11 mouse cellular contexts compared by ENCODE assay signal in genomic region chr8:70173320-70173719, GRCm38 (mm10). TPM values are rescaled to one million over a fixed set of nuclear protein-coding genes. Genes with fewer than 3 reads are reported as not detected.
DNase-seq lines count a peak whose midpoint lies in the region; ATAC-seq and TF ChIP-seq lines count a peak whose summit lies in the region.
"Had no signal": no experiment of that assay in that cellular context is flagged by ENCODE, and none has a peak within 500 bp of the region (broad histone marks: within the 10 kb centered on the region; RNA-seq: fewer than 3 reads in every experiment).

No protein-coding gene starts in this region.

- TF ChIP-seq CTCF in MEL (IDR thresholded peaks at IDR 0.05 in 2 of 3, conservative IDR thresholded peaks at IDR 0.05 in 1 of 3; ENCODE audit: control insufficient read depth in 1 of 3, insufficient read depth in 1 of 3, low read depth in 2 of 3, low read length in 3 of 3, poor library complexity in 1 of 3, severe bottlenecking in 1 of 3): no peak
- TF ChIP-seq CTCF in liver, embryonic 14.5 days (IDR thresholded peaks at IDR 0.05; ENCODE audit: low read depth): no peak

- TF ChIP-seq RAD21 in MEL (IDR thresholded peaks at IDR 0.05; ENCODE audit: low read depth, low read length): no peak

- H3K4me1 ChIP-seq in hindbrain, embryonic 10.5 days (replicated peaks): peaks cover 29% of the 10 kb centered on the region
- no peaks in the 10 kb centered on the region for H3K4me1 ChIP-seq in hindbrain, embryonic 11.5 days (replicated peaks; ENCODE audit: control insufficient read depth, insufficient read depth, low read length)
- H3K4me1 ChIP-seq in MEL (ENCODE audit: control insufficient read depth in 1 of 2, insufficient read depth in 2 of 2, low read length in 2 of 2): peaks cover 7 to 17% of the 10 kb centered on the region in 2 experiments
- peaks cover 20% of the 10 kb centered on the region for H3K4me1 ChIP-seq in forebrain, embryonic 15.5 days
- H3K4me1 ChIP-seq in liver, embryonic 14.5 days (replicated peaks; ENCODE audit: control insufficient read depth in 2 of 2, insufficient read depth in 2 of 2, low read length in 1 of 2): peaks cover 21 to 37% of the 10 kb centered on the region in 2 experiments

- no peak overlapping the region for H3K4me2 ChIP-seq in hindbrain, embryonic 11.5 days (replicated peaks; ENCODE audit: low read depth, low read length)
- H3K4me2 ChIP-seq in forebrain, embryonic 15.5 days (replicated peaks): peak overlapping the region; percentile 47
- peak overlapping the region; percentile 76 for H3K4me2 ChIP-seq in liver, embryonic 14.5 days (ENCODE audit: low read depth)

- no peak for DNase-seq in hindbrain, embryonic 10.5 days (ENCODE audit: low spot score)
- no peak for DNase-seq in hindbrain, embryonic 11.5 days (ENCODE audit: low spot score)
- peak; percentile 37 for DNase-seq in MEL (ENCODE audit: low read depth, low spot score)
- DNase-seq in liver, embryonic 14.5 days (ENCODE audit: low read depth in 3 of 3, low spot score in 3 of 3): peak in 1 of 3 experiments; percentile 48
- no peak for DNase-seq in layer of hippocampus, postnatal 25 days (ENCODE audit: extremely low spot score in 1 of 2, low spot score in 1 of 2)
- no peak for DNase-seq in urinary bladder, adult 18-20 months (ENCODE audit: low spot score in 2 of 2)
- DNase-seq in left cerebral cortex, adult 11 months (ENCODE audit: low spot score): no peak
- DNase-seq: adrenal gland, postnatal 10 days; thymus, adult 2 months had no signal

- no peak for ATAC-seq in hindbrain, embryonic 11.5 days (ENCODE audit: low FRiP score)
- no peak for ATAC-seq in forebrain, embryonic 15.5 days (replicated peaks)
- ATAC-seq in liver, embryonic 14.5 days (ENCODE audit: insufficient read depth): peak; percentile 34; the same call in 1 of the 2 replicates

- no peak overlapping the region for H3K9ac ChIP-seq in hindbrain, embryonic 11.5 days (ENCODE audit: low read depth, low read length)
- peak overlapping the region; percentile 17 for H3K9ac ChIP-seq in MEL (ENCODE audit: control insufficient read depth, low read depth, low read length, poor library complexity, severe bottlenecking)
- H3K9ac ChIP-seq in forebrain, embryonic 15.5 days (replicated peaks): no peak overlapping the region
- peak overlapping the region; percentile 79 for H3K9ac ChIP-seq in liver, embryonic 14.5 days (replicated peaks)

- no peak for TF ChIP-seq POLR2A in MEL (IDR thresholded peaks at IDR 0.05; ENCODE audit: control insufficient read depth in 1 of 2, insufficient read depth in 1 of 2, low read depth in 1 of 2, low read length in 2 of 2, poor library complexity in 1 of 2)

- H3K4me3 ChIP-seq in hindbrain, embryonic 10.5 days: peak overlapping the region; percentile 82
- H3K4me3 ChIP-seq in hindbrain, embryonic 11.5 days (ENCODE audit: low read depth, low read length): no peak overlapping the region
- H3K4me3 ChIP-seq in MEL (ENCODE audit: control insufficient read depth in 1 of 2, insufficient read depth in 1 of 2, low read depth in 2 of 2, low read length in 2 of 2): peak overlapping the region; percentile 66 to 82; a peak in 2 of 4 replicates
- peak overlapping the region; percentile 71; the same call in 1 of the 2 replicates for H3K4me3 ChIP-seq in forebrain, embryonic 15.5 days
- peak overlapping the region in 1 of 2 experiments; percentile 67; a peak in 2 of 4 replicates for H3K4me3 ChIP-seq in liver, embryonic 14.5 days (ENCODE audit: insufficient read depth in 1 of 2, low read depth in 2 of 2, low read length in 2 of 2)

- H3K27ac ChIP-seq in hindbrain, embryonic 10.5 days: no peak overlapping the region
- no peak overlapping the region for H3K27ac ChIP-seq in hindbrain, embryonic 11.5 days (ENCODE audit: low read depth, low read length)
- H3K27ac ChIP-seq in MEL (ENCODE audit: control insufficient read depth, low read depth, low read length): no peak overlapping the region
- no peak overlapping the region for H3K27ac ChIP-seq in forebrain, embryonic 15.5 days (replicated peaks)
- peak overlapping the region; percentile 8; the same call in 1 of the 2 replicates for H3K27ac ChIP-seq in liver, embryonic 14.5 days

- peaks cover 3% of the 10 kb centered on the region for H3K27me3 ChIP-seq in hindbrain, embryonic 10.5 days (ENCODE audit: insufficient read depth, poor library complexity, severe bottlenecking)
- no peaks in the 10 kb centered on the region for H3K27me3 ChIP-seq in hindbrain, embryonic 11.5 days (ENCODE audit: control insufficient read depth, insufficient read depth, low read length)
- no peaks in the 10 kb centered on the region for H3K27me3 ChIP-seq in MEL (ENCODE audit: control insufficient read depth in 1 of 2, insufficient read depth in 2 of 2, low read length in 2 of 2)
- no peaks in the 10 kb centered on the region for H3K27me3 ChIP-seq in forebrain, embryonic 15.5 days
- H3K27me3 ChIP-seq in liver, embryonic 14.5 days (ENCODE audit: control insufficient read depth, insufficient read depth, low read length): no peaks in the 10 kb centered on the region

- peaks cover 10% of the 10 kb centered on the region for H3K79me2 ChIP-seq in MEL (ENCODE audit: control insufficient read depth, insufficient read depth, low read length, poor library complexity)

- TF ChIP-seq EP300 in MEL (IDR thresholded peaks at IDR 0.05; ENCODE audit: low read depth in 1 of 2, low read length in 2 of 2): 0 out of 4 replicates have a peak, but pooled peaks of 1 of the 2 experiments have one; percentile 9
- no peak for TF ChIP-seq EP300 in liver, embryonic 14.5 days (IDR thresholded peaks at IDR 0.05; ENCODE audit: low read depth)

- 95% methylated on average over 5 of the region's 5 CpGs for WGBS in hindbrain, embryonic 10.5 days
- WGBS in hindbrain, embryonic 11.5 days: 86% methylated on average over 5 of the region's 5 CpGs
- WGBS in forebrain, embryonic 15.5 days: 80% methylated on average over 5 of the region's 5 CpGs
- WGBS in liver, embryonic 14.5 days (ENCODE audit: insufficient replicate concordance): 34% methylated on average over 5 of the region's 5 CpGs

- no peaks in the 10 kb centered on the region for H3K9me3 ChIP-seq in hindbrain, embryonic 10.5 days
- no peaks in the 10 kb centered on the region for H3K9me3 ChIP-seq in hindbrain, embryonic 11.5 days (ENCODE audit: control insufficient read depth, low read length)
- H3K9me3 ChIP-seq in MEL (replicated peaks; ENCODE audit: insufficient read depth, low read length): no peaks in the 10 kb centered on the region
- H3K9me3 ChIP-seq in forebrain, embryonic 15.5 days: no peaks in the 10 kb centered on the region
- H3K9me3 ChIP-seq in liver, embryonic 14.5 days (ENCODE audit: control insufficient read depth, low read length): no peaks in the 10 kb centered on the region

- H3K36me3 ChIP-seq in hindbrain, embryonic 10.5 days: peaks cover 31% of the 10 kb centered on the region
- no peaks in the 10 kb centered on the region for H3K36me3 ChIP-seq in hindbrain, embryonic 11.5 days (ENCODE audit: control insufficient read depth, insufficient read depth, low read length)
- H3K36me3 ChIP-seq in MEL (ENCODE audit: control insufficient read depth in 1 of 2, insufficient read depth in 2 of 2, low read length in 2 of 2): peaks cover 0 to 10% of the 10 kb centered on the region in 2 experiments; a peak in 2 of 4 replicates
- H3K36me3 ChIP-seq in forebrain, embryonic 15.5 days: peaks cover 4% of the 10 kb centered on the region; the same call in 1 of the 2 replicates
- no peaks in the 10 kb centered on the region; the same call in none of the 2 replicates for H3K36me3 ChIP-seq in liver, embryonic 14.5 days (replicated peaks; ENCODE audit: control insufficient read depth, insufficient read depth, low read depth)

RNA-seq across cellular contexts. Expression of gene Tmem161a, which starts 1.2 kb away (rescaled TPM):
- polyA plus RNA-seq in hindbrain, embryonic 10.5 days (2016; fragmentation: Nextera tagmentation; extraction: Ambion mirVana): 56.2 and 64.9 TPM in 2 replicates
- polyA plus RNA-seq in hindbrain, embryonic 11.5 days (2014; fragmentation: Nextera tagmentation; extraction: Ambion mirVana): 22.3 and 24.3 TPM in 2 replicates
- 45.1 and 50.7 TPM in 2 replicates for total RNA-seq in MEL (2012; rRNA removed)
- polyA plus RNA-seq in MEL (2012; ENCODE audit: insufficient read depth in 1 of 2, insufficient read length in 2 of 2, low read depth in 1 of 2, low replicate concordance in 2 of 2, missing spikeins in 1 of 2): 10 to 100 TPM in 1 of 2 experiments, not detected in 1; 51.4 TPM
- 54.2 and 58.1 TPM in 2 replicates for polyA plus RNA-seq in forebrain, embryonic 15.5 days (2015; fragmentation: Nextera tagmentation; extraction: Ambion mirVana)
- 33.0 and 38.0 TPM in 2 replicates for polyA plus RNA-seq in liver, embryonic 14.5 days (2012; rRNA removed)
- polyA plus RNA-seq in liver, embryonic 14.5 days (2014; fragmentation: Nextera tagmentation; extraction: Ambion mirVana): 15.6 TPM in 2 replicates
- total RNA-seq in layer of hippocampus, postnatal 25 days (2021): 10 to 100 TPM; 48.7 to 59.9 TPM

RNA-seq across cellular contexts. Expression of gene Mef2b, which starts 33.8 kb away (rescaled TPM):
- polyA plus RNA-seq in hindbrain, embryonic 10.5 days (2016; fragmentation: Nextera tagmentation; extraction: Ambion mirVana): 0.58 and 0.76 TPM in 2 replicates
- polyA plus RNA-seq in hindbrain, embryonic 11.5 days (2014; fragmentation: Nextera tagmentation; extraction: Ambion mirVana): 0.28 and 0.32 TPM in 2 replicates
- total RNA-seq in MEL (2012; rRNA removed): 2.0 and 2.5 TPM in 2 replicates
- 1 to 10 TPM in 1 of 2 experiments, not detected in 1; 6.5 TPM for polyA plus RNA-seq in MEL (2012; ENCODE audit: insufficient read depth in 1 of 2, insufficient read length in 2 of 2, low read depth in 1 of 2, low replicate concordance in 2 of 2, missing spikeins in 1 of 2)
- 0.22 and 0.23 TPM in 2 replicates for polyA plus RNA-seq in forebrain, embryonic 15.5 days (2015; fragmentation: Nextera tagmentation; extraction: Ambion mirVana)
- polyA plus RNA-seq in liver, embryonic 14.5 days (2012; rRNA removed): 0.03 and 0.04 TPM in 2 replicates
- polyA plus RNA-seq in liver, embryonic 14.5 days (2014; fragmentation: Nextera tagmentation; extraction: Ambion mirVana): not detected in 2 replicates
- not detected for total RNA-seq in layer of hippocampus, postnatal 25 days (2021)
- total RNA-seq: granulocyte monocyte progenitor cell, adult 5-6 weeks had no signal

RNA-seq across cellular contexts. Expression of gene Borcs8, which starts 34.0 kb away (rescaled TPM):
- polyA plus RNA-seq in hindbrain, embryonic 10.5 days (2016; fragmentation: Nextera tagmentation; extraction: Ambion mirVana): 46.9 and 48.3 TPM in 2 replicates
- 48.4 and 49.0 TPM in 2 replicates for polyA plus RNA-seq in hindbrain, embryonic 11.5 days (2014; fragmentation: Nextera tagmentation; extraction: Ambion mirVana)
- total RNA-seq in MEL (2012; rRNA removed): 49.5 and 62.8 TPM in 2 replicates
- 10 to 100 TPM in 1 of 2 experiments, not detected in 1; 73.0 TPM for polyA plus RNA-seq in MEL (2012; ENCODE audit: insufficient read depth in 1 of 2, insufficient read length in 2 of 2, low read depth in 1 of 2, low replicate concordance in 2 of 2, missing spikeins in 1 of 2)
- polyA plus RNA-seq in forebrain, embryonic 15.5 days (2015; fragmentation: Nextera tagmentation; extraction: Ambion mirVana): 48.4 and 50.3 TPM in 2 replicates
- 27.0 and 27.1 TPM in 2 replicates for polyA plus RNA-seq in liver, embryonic 14.5 days (2012; rRNA removed)
- polyA plus RNA-seq in liver, embryonic 14.5 days (2014; fragmentation: Nextera tagmentation; extraction: Ambion mirVana): 25.1 and 25.4 TPM in 2 replicates
- 10 to 100 TPM; 47.0 to 47.5 TPM for total RNA-seq in layer of hippocampus, postnatal 25 days (2021)

RNA-seq across cellular contexts. Expression of gene Rfxank, which starts 34.4 kb away (rescaled TPM):
- 19.5 and 20.6 TPM in 2 replicates for polyA plus RNA-seq in hindbrain, embryonic 10.5 days (2016; fragmentation: Nextera tagmentation; extraction: Ambion mirVana)
- 10.9 and 14.6 TPM in 2 replicates for polyA plus RNA-seq in hindbrain, embryonic 11.5 days (2014; fragmentation: Nextera tagmentation; extraction: Ambion mirVana)
- 5.0 and 5.5 TPM in 2 replicates for total RNA-seq in MEL (2012; rRNA removed)
- 1 to 10 TPM in 1 of 2 experiments, not detected in 1; 7.2 TPM for polyA plus RNA-seq in MEL (2012; ENCODE audit: insufficient read depth in 1 of 2, insufficient read length in 2 of 2, low read depth in 1 of 2, low replicate concordance in 2 of 2, missing spikeins in 1 of 2)
- 11.5 and 13.4 TPM in 2 replicates for polyA plus RNA-seq in forebrain, embryonic 15.5 days (2015; fragmentation: Nextera tagmentation; extraction: Ambion mirVana)
- 5.3 and 6.4 TPM in 2 replicates for polyA plus RNA-seq in liver, embryonic 14.5 days (2012; rRNA removed)
- 6.1 and 7.0 TPM in 2 replicates for polyA plus RNA-seq in liver, embryonic 14.5 days (2014; fragmentation: Nextera tagmentation; extraction: Ambion mirVana)
- total RNA-seq in layer of hippocampus, postnatal 25 days (2021): 10 to 100 TPM; 11.8 to 12.0 TPM

RNA-seq across cellular contexts. Expression of gene Slc25a42, which starts 38.8 kb away (rescaled TPM):
- polyA plus RNA-seq in hindbrain, embryonic 10.5 days (2016; fragmentation: Nextera tagmentation; extraction: Ambion mirVana): 2.6 and 3.5 TPM in 2 replicates
- polyA plus RNA-seq in hindbrain, embryonic 11.5 days (2014; fragmentation: Nextera tagmentation; extraction: Ambion mirVana): 1.5 and 2.0 TPM in 2 replicates
- 4.4 and 5.2 TPM in 2 replicates for total RNA-seq in MEL (2012; rRNA removed)
- polyA plus RNA-seq in MEL (2012; ENCODE audit: insufficient read depth in 1 of 2, insufficient read length in 2 of 2, low read depth in 1 of 2, low replicate concordance in 2 of 2, missing spikeins in 1 of 2): 10 to 100 TPM in 1 of 2 experiments, not detected in 1; 12.1 TPM
- polyA plus RNA-seq in forebrain, embryonic 15.5 days (2015; fragmentation: Nextera tagmentation; extraction: Ambion mirVana): 3.8 and 4.4 TPM in 2 replicates
- 14.7 and 16.1 TPM in 2 replicates for polyA plus RNA-seq in liver, embryonic 14.5 days (2012; rRNA removed)
- 3.3 and 4.5 TPM in 2 replicates for polyA plus RNA-seq in liver, embryonic 14.5 days (2014; fragmentation: Nextera tagmentation; extraction: Ambion mirVana)
- total RNA-seq in layer of hippocampus, postnatal 25 days (2021): 10 to 100 TPM; 34.9 to 42.0 TPM

Comparison
In these comparisons a context has a peak if more than half of its experiments do, and no peak if none do; other contexts are left out.
1. H3K9ac ChIP-seq: peak in MEL (single experiment) and liver, embryonic 14.5 days (single experiment); none in hindbrain, embryonic 11.5 days (single experiment) and forebrain, embryonic 15.5 days (single experiment).